Mouse (Mus musculus) ES-E14 (cell line): ENCODE measurements around the gene Klf3.

Experiments used
- CHD2 ChIP-seq: IDR thresholded peaks from 2 replicates; pipeline ENCODE4 v1.6.1; 2014; ENCODE audit warnings: mild to moderate bottlenecking, low read depth, low read length, inconsistent platforms
- HCFC1 ChIP-seq: IDR thresholded peaks from 2 replicates; pipeline ENCODE4 v1.6.1; 2012; ENCODE audit warnings: low read length, inconsistent platforms, borderline replicate concordance; ENCODE audit not compliant: insufficient read depth
- MAFK ChIP-seq: IDR thresholded peaks from 2 replicates; pipeline ENCODE4 v1.6.1; 2014; ENCODE audit warnings: mild to moderate bottlenecking, low read depth, low read length, inconsistent platforms; ENCODE audit not compliant: insufficient read depth
- ZNF384 ChIP-seq: IDR thresholded peaks from 2 replicates; pipeline ENCODE4 v1.6.1; 2012; ENCODE audit warnings: low read depth, low read length, inconsistent platforms

GRCm38 (mm10) chr5:64827151-64827550, 24.0 kb downstream of the Klf3 start:
- TF ChIP-seq ZNF384 (no peak), HCFC1 (no peak), CHD2 (no peak), MAFK (no peak)
